In genomic region chr4:56209499-56209898, GRCm38 (mm10) we compare ENCODE assay signal across 25 mouse cellular contexts.
"Had no signal": no experiment of that assay in that cellular context is flagged by ENCODE, and none has a peak within 500 bp of the region (broad histone marks: within the 10 kb centered on the region; RNA-seq: fewer than 3 reads in every experiment).

No protein-coding gene starts in this region.

- H3K9me3 ChIP-seq: embryonic facial prominence, embryonic 10.5 days; embryonic facial prominence, embryonic 12.5 days; embryonic facial prominence, embryonic 13.5 days; embryonic facial prominence, embryonic 15.5 days; forebrain, embryonic 10.5 days; forebrain, embryonic 12.5 days; forebrain, embryonic 13.5 days; forebrain, embryonic 15.5 days had no signal

- H3K4me3 ChIP-seq: embryonic facial prominence, embryonic 10.5 days; embryonic facial prominence, embryonic 12.5 days; embryonic facial prominence, embryonic 13.5 days; embryonic facial prominence, embryonic 15.5 days; erythroblast, embryonic 14.5 days; forebrain, embryonic 10.5 days; forebrain, embryonic 12.5 days; forebrain, embryonic 13.5 days; forebrain, embryonic 15.5 days; gastrocnemius, adult 2 months; heart, adult 2 months had no signal

- H3K27ac ChIP-seq: embryonic facial prominence, embryonic 10.5 days; embryonic facial prominence, embryonic 12.5 days; embryonic facial prominence, embryonic 13.5 days; embryonic facial prominence, embryonic 15.5 days; forebrain, embryonic 10.5 days; forebrain, embryonic 12.5 days; forebrain, embryonic 13.5 days; forebrain, embryonic 15.5 days; gastrocnemius, adult 2 months; heart, adult 2 months had no signal

- H3K27me3 ChIP-seq: embryonic facial prominence, embryonic 12.5 days; embryonic facial prominence, embryonic 15.5 days; forebrain, embryonic 12.5 days; forebrain, embryonic 13.5 days; forebrain, embryonic 15.5 days had no signal

- H3K4me1 ChIP-seq: forebrain, embryonic 10.5 days; forebrain, embryonic 12.5 days; forebrain, embryonic 13.5 days; forebrain, embryonic 15.5 days had no signal

- DNase-seq: cerebellum, adult 9-10 months; cerebellum, adult 9-11 months; cerebellum, postnatal 10 days; cerebellum, postnatal 14 days; cerebellum, postnatal 25 days; cerebellum, postnatal 36 days; embryo, embryonic 11 days; forebrain, postnatal 0 days; gastrocnemius, adult 2 months; gastrocnemius, postnatal 10 days; gastrocnemius, postnatal 14 days; gastrocnemius, postnatal 25 days; gastrocnemius, postnatal 36 days; heart, adult 11 months; heart, adult 18-20 months; heart, adult 2 months had no signal

- H3K36me3 ChIP-seq: embryonic facial prominence, embryonic 10.5 days; embryonic facial prominence, embryonic 12.5 days; embryonic facial prominence, embryonic 13.5 days; embryonic facial prominence, embryonic 15.5 days; forebrain, embryonic 10.5 days; forebrain, embryonic 12.5 days; forebrain, embryonic 15.5 days had no signal

- H3K4me2 ChIP-seq: embryonic facial prominence, embryonic 12.5 days; embryonic facial prominence, embryonic 13.5 days; embryonic facial prominence, embryonic 15.5 days; forebrain, embryonic 12.5 days; forebrain, embryonic 13.5 days; forebrain, embryonic 15.5 days had no signal

- H3K9ac ChIP-seq: embryonic facial prominence, embryonic 12.5 days; embryonic facial prominence, embryonic 13.5 days; embryonic facial prominence, embryonic 15.5 days; forebrain, embryonic 12.5 days; forebrain, embryonic 13.5 days; forebrain, embryonic 15.5 days; forebrain, postnatal 0 days had no signal
